Comparison of ENCODE assay signal across 8 mouse cellular contexts in the genomic region with DNA sequence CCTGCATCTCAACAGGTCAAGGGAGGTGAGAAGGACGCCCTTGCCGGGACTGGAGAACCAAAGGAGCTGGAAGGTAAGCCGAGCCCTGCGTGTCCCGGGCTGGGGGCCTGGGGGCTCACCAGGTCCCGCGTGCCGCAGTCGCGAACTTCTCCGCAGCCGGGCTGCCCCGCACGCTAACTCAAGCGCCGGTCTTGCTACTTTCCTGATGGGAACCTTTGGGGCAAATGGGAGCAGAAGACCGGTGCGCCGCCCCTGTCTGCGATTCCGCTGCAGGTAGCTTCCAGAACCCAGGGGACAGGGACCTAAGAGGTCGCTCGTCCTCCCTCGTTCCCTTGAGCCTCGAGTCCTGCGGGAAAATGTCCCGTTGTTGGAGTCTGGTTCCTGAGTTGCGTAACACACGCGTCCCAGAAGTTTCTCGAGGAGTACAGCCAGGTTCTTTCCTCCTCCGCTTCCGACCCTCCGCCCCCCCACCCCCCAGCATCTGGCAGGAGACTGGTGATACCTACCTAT. TPM values are rescaled to one million over a fixed set of nuclear protein-coding genes. Genes with fewer than 3 reads are reported as not detected.
A peak's percentile ranks its signal among the peaks of the same experiment; 100 is the strongest.
DNase-seq lines count a peak whose midpoint lies in the region; ATAC-seq and TF ChIP-seq lines count a peak whose summit lies in the region.

No protein-coding gene starts in this region.

- H3K9me3 ChIP-seq in G1E (replicated peaks) = no peaks in the 10 kb centered on the region
- H3K9me3 ChIP-seq in forebrain, embryonic 13.5 days (replicated peaks) = no peaks in the 10 kb centered on the region
- H3K9me3 ChIP-seq in intestine, embryonic 16.5 days (ENCODE audit: control insufficient read depth, low read length) = no peaks in the 10 kb centered on the region

- peak overlapping the region; percentile 82 for H3K4me3 ChIP-seq in G1E (ENCODE audit: low read depth, low read length)
- H3K4me3 ChIP-seq in forebrain, embryonic 13.5 days = peak overlapping the region; percentile 50
- peak overlapping the region; percentile 75 for H3K4me3 ChIP-seq in intestine, embryonic 16.5 days (ENCODE audit: low read length)

- peaks cover 42% of the 10 kb centered on the region for H3K27me3 ChIP-seq in G1E (ENCODE audit: insufficient read depth, low read length)
- peaks cover 26% of the 10 kb centered on the region for H3K27me3 ChIP-seq in forebrain, embryonic 13.5 days
- peaks cover 8% of the 10 kb centered on the region for H3K27me3 ChIP-seq in intestine, embryonic 16.5 days (replicated peaks; ENCODE audit: control insufficient read depth, insufficient read depth, low read length)

- TF ChIP-seq CTCF in G1E (IDR thresholded peaks at IDR 0.05; ENCODE audit: low read depth, low read length) = no peak

- DNase-seq in embryo, embryonic 10.5 days (ENCODE audit: low spot score) = peak; percentile 33
- DNase-seq in embryo, embryonic 11 days = no peak
- no peak for DNase-seq in G1E (ENCODE audit: low spot score)
- DNase-seq in lung, postnatal 36 days = peak; percentile 69
- DNase-seq in adrenal gland, adult 8-10 months = no peak
- no peak for DNase-seq in T-cell, adult 2 months (ENCODE audit: low spot score)

- no peaks in the 10 kb centered on the region for H3K36me3 ChIP-seq in G1E (replicated peaks)
- H3K36me3 ChIP-seq in forebrain, embryonic 13.5 days (ENCODE audit: poor library complexity, severe bottlenecking) = no peaks in the 10 kb centered on the region
- H3K36me3 ChIP-seq in intestine, embryonic 16.5 days (ENCODE audit: control insufficient read depth, insufficient read depth, low read length) = no peaks in the 10 kb centered on the region

- H3K9ac ChIP-seq in forebrain, embryonic 13.5 days = peak overlapping the region; percentile 58
- peak overlapping the region; percentile 75 for H3K9ac ChIP-seq in intestine, embryonic 16.5 days (ENCODE audit: low read depth, low read length)

- peaks cover 23% of the 10 kb centered on the region for H3K4me1 ChIP-seq in G1E (ENCODE audit: insufficient read depth, low read depth, low read length)
- peaks cover 18% of the 10 kb centered on the region for H3K4me1 ChIP-seq in forebrain, embryonic 13.5 days
- H3K4me1 ChIP-seq in intestine, embryonic 16.5 days (ENCODE audit: control insufficient read depth, insufficient read depth, low read length) = 0 out of 2 replicates have a peak, but pooled peaks cover 5% of the 10 kb centered on the region

- no peak for ATAC-seq in G1E (ENCODE audit: extremely low read depth, insufficient number of reproducible peaks, low FRiP score, poor library complexity, severe bottlenecking)
- ATAC-seq in forebrain, embryonic 13.5 days = no peak
- ATAC-seq in intestine, embryonic 16.5 days = no peak; the same call in 1 of the 2 replicates

- H3K4me2 ChIP-seq in forebrain, embryonic 13.5 days = peak overlapping the region; percentile 99
- peak overlapping the region; percentile 100 for H3K4me2 ChIP-seq in intestine, embryonic 16.5 days (ENCODE audit: low read depth, low read length)

- no peak overlapping the region for H3K27ac ChIP-seq in forebrain, embryonic 13.5 days
- H3K27ac ChIP-seq in intestine, embryonic 16.5 days (ENCODE audit: low read length) = no peak overlapping the region

- WGBS in forebrain, embryonic 13.5 days = under 1% methylated on average over 34 of the region's 34 CpGs
- under 1% methylated on average over 34 of the region's 34 CpGs for WGBS in intestine, embryonic 16.5 days

RNA-seq across cellular contexts. Expression of a gene that starts 0.4 kb away (rescaled TPM):
- 109 and 152 TPM in 2 replicates for total RNA-seq in G1E (2014; fragmentation: Nextera tagmentation)
- total RNA-seq in G1E (2017) = 14.0 and 16.6 TPM in 2 replicates
- 50.3 and 51.3 TPM in 2 replicates for polyA plus RNA-seq in G1E (2012)
- polyA plus RNA-seq in forebrain, embryonic 13.5 days (2015; fragmentation: Nextera tagmentation; extraction: Ambion mirVana) = 1.8 and 2.0 TPM in 2 replicates
- polyA plus RNA-seq in intestine, embryonic 16.5 days (2015; fragmentation: Nextera tagmentation; extraction: Ambion mirVana) = 3.9 and 5.2 TPM in 2 replicates
- total RNA-seq in adrenal gland, adult 8-10 months (2022) = 10 to 100 TPM; 44.1 to 57.5 (median 51.0) TPM

RNA-seq across cellular contexts. Expression of a gene that starts 36.8 kb away (rescaled TPM):
- total RNA-seq in G1E (2014; fragmentation: Nextera tagmentation) (not detected in 2 replicates), G1E (2017) (not detected in 2 replicates)
- not detected in 2 replicates for polyA plus RNA-seq in G1E (2012)
- 0.27 and 0.37 TPM in 2 replicates for polyA plus RNA-seq in forebrain, embryonic 13.5 days (2015; fragmentation: Nextera tagmentation; extraction: Ambion mirVana)
- not detected in 2 replicates for polyA plus RNA-seq in intestine, embryonic 16.5 days (2015; fragmentation: Nextera tagmentation; extraction: Ambion mirVana)
- not detected for total RNA-seq in adrenal gland, adult 8-10 months (2022)

Comparison
In these comparisons a context has a peak if more than half of its experiments do, and no peak if none do; other contexts are left out.
1. DNase-seq: peak in embryo, embryonic 10.5 days (single experiment) and lung, postnatal 36 days (single experiment); none in embryo, embryonic 11 days (single experiment), G1E (single experiment), adrenal gland, adult 8-10 months (single experiment) and T-cell, adult 2 months (single experiment).
2. Peak in every context shown above with its lines, with median percentiles within 50 percentile points of each other: H3K4me3 ChIP-seq.